Mouse (Mus musculus): Measurements from ENCODE around the gene Rcan1. TPM values are rescaled to one million over a fixed set of nuclear protein-coding genes. Genes with fewer than 3 reads are reported as not detected.

Gene Rcan1
- polyA plus RNA-seq, 1 experiment from 2014 or later: 14.3 TPM

DNA sequence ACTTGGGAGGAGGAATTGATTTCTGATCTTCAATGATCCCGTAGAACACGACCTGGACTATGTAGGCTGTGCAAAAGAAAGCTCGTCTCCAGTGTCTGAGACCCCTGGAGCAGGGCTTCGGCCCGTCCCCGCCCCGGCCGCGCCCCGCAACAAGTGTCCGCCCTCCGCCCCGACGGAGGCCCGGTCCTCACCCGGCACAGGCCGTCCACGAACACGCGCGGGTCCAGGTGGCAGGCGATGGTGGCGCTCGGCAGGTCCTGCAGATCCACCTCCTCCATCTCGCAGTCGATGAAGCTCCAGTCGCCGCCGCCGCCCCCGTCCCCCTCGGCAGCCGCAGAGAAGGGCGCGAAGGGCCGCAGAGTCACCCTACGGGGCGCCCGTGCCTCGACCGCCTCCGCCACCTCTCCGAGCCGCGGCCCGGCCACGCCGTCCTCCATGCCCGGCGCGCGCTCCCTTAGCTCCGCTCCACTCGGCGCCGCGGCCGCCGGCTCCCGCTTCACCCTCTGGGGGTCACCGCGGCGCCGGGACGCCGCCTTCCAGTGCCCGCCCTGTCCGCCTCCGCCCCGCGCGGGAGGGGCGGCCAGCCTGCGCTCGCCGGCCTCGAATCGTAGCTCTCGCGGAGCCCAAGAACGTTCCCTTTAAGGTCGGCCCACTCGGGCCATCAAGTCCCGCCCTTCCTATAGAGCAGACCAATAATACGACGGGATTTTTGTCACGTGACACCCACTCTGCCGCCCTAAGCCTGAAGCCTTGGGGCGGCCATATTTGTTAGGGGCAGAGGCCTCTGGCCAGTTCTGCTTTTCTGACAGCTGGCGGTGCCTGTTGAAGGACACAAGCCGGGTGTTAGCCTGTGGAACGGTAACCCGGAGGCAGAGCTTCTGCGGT lies 4.8 kb downstream of the Rcan1 start:
- WGBS (ENCODE audit: insufficient replicate concordance): under 1% methylated on average over 90 of the region's 94 CpGs
- Histone ChIP-seq H3K9ac (peak overlapping the region; percentile 86), H3K4me1 (peaks cover 32% of the 10 kb centered on the region), H3K27me3 (replicated peaks) (0 out of 2 replicates have a peak, but pooled peaks cover 5% of the 10 kb centered on the region), H3K4me2 (peak overlapping the region; percentile 96), H3K9me3 (replicated peaks) (no peaks in the 10 kb centered on the region), H3K36me3 (no peaks in the 10 kb centered on the region), H3K27ac (peak overlapping the region; percentile 82), H3K4me3 (peak overlapping the region; percentile 86)
- peak; percentile 98 for ATAC-seq

DNA sequence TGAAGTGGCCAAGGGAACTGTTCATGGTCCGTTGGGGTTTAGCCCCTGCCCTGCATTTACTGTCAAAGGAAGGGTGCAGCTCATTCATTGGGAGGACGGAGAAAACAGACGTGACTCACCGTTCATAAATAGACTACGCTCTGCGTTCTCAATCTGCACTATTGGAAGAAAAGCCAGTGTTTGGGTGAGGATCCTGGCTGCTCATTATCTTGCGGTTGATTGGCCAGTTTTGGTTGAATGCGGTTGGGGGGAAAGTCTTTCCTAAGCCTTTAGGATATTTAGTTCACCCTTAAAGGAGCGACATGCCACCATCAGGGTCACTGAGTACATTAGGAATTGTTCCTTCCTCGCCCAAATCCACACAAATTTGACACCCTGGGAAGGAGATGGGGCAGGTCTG lies 5.4 kb downstream of the Rcan1 start:
- WGBS (ENCODE audit: insufficient replicate concordance): 13% methylated on average over 10 of the region's 10 CpGs

DNA sequence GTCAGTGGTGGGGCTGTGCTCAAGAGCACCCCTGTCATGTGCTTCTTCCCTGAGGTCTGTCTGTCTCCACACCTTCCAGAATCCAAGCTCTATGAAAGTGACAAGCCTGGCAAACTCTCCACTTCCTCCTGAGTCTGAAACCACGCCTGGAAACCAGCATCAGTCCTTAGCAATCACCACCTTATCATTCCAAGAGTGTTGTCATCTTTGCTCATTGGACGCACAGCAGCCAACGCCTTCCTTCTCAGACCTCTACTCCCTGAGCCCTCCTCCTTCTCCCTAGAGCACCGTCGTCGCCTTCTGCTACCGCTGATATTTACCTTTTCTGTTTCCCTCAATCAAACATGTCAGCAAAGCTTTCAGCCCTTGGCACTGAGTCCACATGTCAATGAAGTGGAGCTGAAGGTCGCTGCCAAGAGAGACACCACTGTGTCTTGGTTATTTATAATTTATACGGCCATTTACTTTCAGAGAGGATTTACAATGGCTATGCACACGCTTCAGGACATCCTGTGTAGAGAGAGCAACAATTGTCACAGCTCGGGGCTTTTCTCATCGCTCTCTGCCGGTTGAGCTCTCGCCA lies 6.2 kb downstream of the Rcan1 start:
- ATAC-seq: peak; percentile 44
- H3K36me3 ChIP-seq: no peaks in the 10 kb centered on the region
- H3K4me3 ChIP-seq: peak overlapping the region; percentile 86
- H3K4me2 ChIP-seq: peak overlapping the region; percentile 96
- H3K4me1 ChIP-seq: peaks cover 32% of the 10 kb centered on the region
- H3K9ac ChIP-seq: peak overlapping the region; percentile 86
- no peaks in the 10 kb centered on the region for H3K9me3 ChIP-seq (replicated peaks)
- H3K27ac ChIP-seq: peak overlapping the region; percentile 82
- WGBS (ENCODE audit: insufficient replicate concordance): 33% methylated on average over 14 of the region's 14 CpGs
- H3K27me3 ChIP-seq (replicated peaks): 0 out of 2 replicates have a peak, but pooled peaks cover 5% of the 10 kb centered on the region

More for the DNA sequence above, 5.4 kb downstream of the Rcan1 start:
- H3K36me3 ChIP-seq: no peaks in the 10 kb centered on the region
- 0 out of 2 replicates have a peak, but pooled peaks cover 5% of the 10 kb centered on the region for H3K27me3 ChIP-seq (replicated peaks)
- peak overlapping the region; percentile 82 for H3K27ac ChIP-seq
- peak overlapping the region; percentile 96 for H3K4me2 ChIP-seq
- ATAC-seq: no peak
- H3K9me3 ChIP-seq (replicated peaks): no peaks in the 10 kb centered on the region
- peak overlapping the region; percentile 86 for H3K4me3 ChIP-seq
- H3K4me1 ChIP-seq: peaks cover 32% of the 10 kb centered on the region
- peak overlapping the region; percentile 86 for H3K9ac ChIP-seq

DNA sequence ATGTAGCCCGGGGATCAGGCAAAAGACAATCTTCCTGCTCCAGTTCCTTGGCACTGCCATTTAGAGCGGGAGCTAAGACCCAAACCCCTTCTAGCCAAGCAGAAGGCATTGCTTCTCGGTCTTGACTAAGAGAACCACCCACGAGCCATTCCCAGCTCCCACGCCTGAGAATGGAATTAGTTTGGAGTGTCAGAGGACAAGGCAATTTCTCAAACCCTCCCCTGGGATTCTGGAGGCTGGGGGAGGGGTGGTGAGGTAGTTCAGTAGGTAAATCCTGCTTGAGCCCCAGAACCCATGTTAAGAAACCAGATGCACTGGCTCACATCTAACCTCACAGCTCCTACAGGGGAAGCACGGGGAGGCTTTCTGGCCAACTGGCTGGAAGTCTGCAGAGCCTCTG lies 9.3 kb downstream of the Rcan1 start:
- ATAC-seq: no peak
- Histone ChIP-seq H3K9me3 (replicated peaks) (no peaks in the 10 kb centered on the region), H3K4me1 (peaks cover 43% of the 10 kb centered on the region), H3K27ac (no peak overlapping the region), H3K9ac (no peak overlapping the region), H3K4me2 (no peak overlapping the region), H3K36me3 (no peaks in the 10 kb centered on the region), H3K27me3 (replicated peaks) (no peaks in the 10 kb centered on the region), H3K4me3 (no peak overlapping the region)
- 70% methylated on average over 6 of the region's 6 CpGs for WGBS (ENCODE audit: insufficient replicate concordance)

DNA sequence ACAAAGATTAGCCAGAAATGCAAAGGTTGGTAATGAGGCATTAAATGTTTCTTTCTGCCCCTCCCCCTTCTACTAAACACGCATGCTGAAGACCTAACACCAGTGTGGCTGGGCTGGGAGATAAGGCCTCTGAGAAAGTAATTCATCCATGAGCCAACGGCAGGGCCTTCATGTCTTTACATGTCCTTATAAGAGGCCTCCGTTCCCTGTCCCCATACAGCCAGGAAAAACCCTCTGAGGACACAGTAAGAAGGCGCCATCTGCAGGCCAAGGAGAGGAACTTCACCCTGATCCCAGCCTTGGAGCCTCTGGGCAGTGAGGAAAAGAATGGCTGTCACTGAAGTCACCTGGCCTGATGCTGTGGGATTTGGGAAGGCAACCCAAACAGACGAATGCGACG lies 13.1 kb downstream of the Rcan1 start:
- no peak overlapping the region for H3K4me3 ChIP-seq
- no peaks in the 10 kb centered on the region for H3K9me3 ChIP-seq (replicated peaks)
- H3K4me2 ChIP-seq: peak overlapping the region; percentile 3; the same call in 1 of the 2 replicates
- 0 out of 2 replicates have a peak overlapping the region, but pooled peaks have one; percentile 45 for H3K27ac ChIP-seq
- no peaks in the 10 kb centered on the region for H3K27me3 ChIP-seq (replicated peaks)
- H3K4me1 ChIP-seq: peaks cover 26% of the 10 kb centered on the region
- WGBS (ENCODE audit: insufficient replicate concordance): 17% methylated on average over 7 of the region's 7 CpGs
- H3K36me3 ChIP-seq: 0 out of 2 replicates have a peak, but pooled peaks cover 9% of the 10 kb centered on the region
- peak; percentile 89 for ATAC-seq
- H3K9ac ChIP-seq: no peak overlapping the region

DNA sequence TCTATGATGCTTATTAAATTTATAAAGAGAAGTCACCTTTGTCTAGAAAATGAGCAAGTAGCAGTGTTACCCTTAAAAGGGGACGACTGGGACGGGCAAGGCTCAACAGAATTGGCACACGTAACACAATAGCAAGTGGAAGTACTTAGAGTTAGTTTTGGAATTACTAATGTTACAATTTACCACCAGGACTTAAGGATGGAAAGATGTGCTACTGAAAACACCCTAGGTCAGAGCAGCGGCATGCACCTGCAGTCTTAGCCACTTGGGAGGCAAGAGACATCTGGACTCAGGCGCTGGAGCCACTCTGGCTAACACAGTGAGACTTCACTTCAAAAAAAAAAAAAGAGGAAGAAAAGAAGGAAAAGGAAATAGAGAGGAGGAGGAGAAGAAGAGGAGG lies 14.7 kb downstream of the Rcan1 start:
- H3K4me2 ChIP-seq: no peak overlapping the region
- H3K27me3 ChIP-seq (replicated peaks): no peaks in the 10 kb centered on the region
- WGBS (ENCODE audit: insufficient replicate concordance): 81% methylated on average over 5 of the region's 5 CpGs
- no peak overlapping the region for H3K9ac ChIP-seq
- peaks cover 26% of the 10 kb centered on the region for H3K4me1 ChIP-seq
- ATAC-seq: no peak
- no peaks in the 10 kb centered on the region for H3K9me3 ChIP-seq (replicated peaks)
- 0 out of 2 replicates have a peak, but pooled peaks cover 18% of the 10 kb centered on the region for H3K36me3 ChIP-seq
- H3K27ac ChIP-seq: no peak overlapping the region
- no peak overlapping the region for H3K4me3 ChIP-seq

DNA sequence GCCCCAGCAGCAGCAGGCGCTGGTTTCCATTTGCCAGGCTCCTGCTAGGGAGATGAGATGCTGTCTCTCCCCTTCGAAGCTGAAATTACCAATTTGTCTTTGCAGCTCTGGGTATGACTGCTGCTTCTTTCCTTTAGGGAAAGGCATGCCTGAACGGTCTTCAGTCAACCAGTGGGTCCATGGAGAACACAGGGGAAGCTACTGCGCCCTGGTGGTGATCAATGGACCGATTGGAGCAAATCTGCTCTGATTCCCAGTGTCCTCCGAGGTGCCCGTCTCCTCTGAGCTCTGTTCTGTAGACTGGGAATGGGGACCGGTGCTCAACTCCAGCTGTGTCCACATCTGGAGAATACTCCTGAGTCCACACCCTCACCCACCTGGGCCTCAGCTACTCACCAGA lies 15.2 kb downstream of the Rcan1 start:
- ATAC-seq: no peak
- Histone ChIP-seq H3K27ac (no peak overlapping the region), H3K4me1 (peaks cover 26% of the 10 kb centered on the region), H3K27me3 (replicated peaks) (no peaks in the 10 kb centered on the region), H3K36me3 (peaks cover 21% of the 10 kb centered on the region; the same call in 1 of the 2 replicates), H3K9me3 (replicated peaks) (no peaks in the 10 kb centered on the region), H3K4me3 (no peak overlapping the region), H3K9ac (no peak overlapping the region), H3K4me2 (no peak overlapping the region)
- whole genome bisulfite sequencing (ENCODE audit: insufficient replicate concordance): 73% methylated on average over 8 of the region's 8 CpGs

DNA sequence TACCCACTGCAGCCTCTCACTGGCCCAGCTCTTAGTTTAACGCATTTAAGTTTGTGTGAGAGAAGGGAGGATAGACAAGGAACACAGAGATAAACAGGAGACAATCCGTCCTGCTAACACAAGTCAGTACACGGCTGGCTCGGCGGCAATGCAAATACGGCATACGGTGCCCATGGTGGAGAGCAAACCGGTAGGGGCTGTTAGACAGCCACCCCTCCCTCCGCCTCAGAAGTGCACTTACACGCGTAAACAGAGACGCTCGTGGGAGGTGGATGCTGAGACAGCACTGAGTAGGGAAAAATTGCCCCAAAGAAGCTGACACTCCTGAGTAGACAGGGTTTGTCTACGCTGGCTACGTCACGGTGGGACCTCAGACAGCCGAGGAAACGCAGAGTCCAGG lies 16.2 kb downstream of the Rcan1 start:
- Histone ChIP-seq H3K36me3 (peaks cover 22% of the 10 kb centered on the region; the same call in 1 of the 2 replicates), H3K27me3 (replicated peaks) (no peaks in the 10 kb centered on the region), H3K4me2 (no peak overlapping the region), H3K27ac (no peak overlapping the region), H3K4me1 (peaks cover 26% of the 10 kb centered on the region), H3K9ac (no peak overlapping the region), H3K4me3 (no peak overlapping the region), H3K9me3 (replicated peaks) (no peaks in the 10 kb centered on the region)
- 84% methylated on average over 18 of the region's 18 CpGs for WGBS (ENCODE audit: insufficient replicate concordance)
- ATAC-seq: no peak

DNA sequence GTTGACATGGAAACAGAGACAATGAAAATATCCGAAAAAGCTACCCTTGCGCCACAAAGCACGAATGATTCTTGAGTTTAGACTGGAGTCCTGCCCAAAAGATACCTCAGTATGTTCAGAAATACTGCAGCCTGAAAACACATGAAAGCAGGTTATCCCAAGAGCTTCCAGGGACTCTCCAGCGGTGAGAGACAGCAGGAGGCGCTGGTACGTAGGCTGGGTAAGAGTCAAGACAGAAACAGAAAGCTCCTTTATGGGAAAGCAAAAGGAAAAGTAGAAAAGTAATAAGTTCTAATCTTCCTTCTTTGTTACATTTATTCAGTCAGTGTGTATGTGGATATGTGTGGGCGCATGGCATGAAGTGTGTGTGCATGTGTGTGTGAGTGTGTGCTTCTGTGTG lies 16.7 kb downstream of the Rcan1 start:
- H3K9ac ChIP-seq: no peak overlapping the region
- 84% methylated on average over 7 of the region's 7 CpGs for WGBS (ENCODE audit: insufficient replicate concordance)
- ATAC-seq: no peak
- peaks cover 26% of the 10 kb centered on the region for H3K4me1 ChIP-seq
- H3K27ac ChIP-seq: no peak overlapping the region
- no peaks in the 10 kb centered on the region for H3K27me3 ChIP-seq (replicated peaks)
- H3K36me3 ChIP-seq: peaks cover 26% of the 10 kb centered on the region; the same call in 1 of the 2 replicates
- no peak overlapping the region for H3K4me3 ChIP-seq
- H3K4me2 ChIP-seq: no peak overlapping the region
- no peaks in the 10 kb centered on the region for H3K9me3 ChIP-seq (replicated peaks)

DNA sequence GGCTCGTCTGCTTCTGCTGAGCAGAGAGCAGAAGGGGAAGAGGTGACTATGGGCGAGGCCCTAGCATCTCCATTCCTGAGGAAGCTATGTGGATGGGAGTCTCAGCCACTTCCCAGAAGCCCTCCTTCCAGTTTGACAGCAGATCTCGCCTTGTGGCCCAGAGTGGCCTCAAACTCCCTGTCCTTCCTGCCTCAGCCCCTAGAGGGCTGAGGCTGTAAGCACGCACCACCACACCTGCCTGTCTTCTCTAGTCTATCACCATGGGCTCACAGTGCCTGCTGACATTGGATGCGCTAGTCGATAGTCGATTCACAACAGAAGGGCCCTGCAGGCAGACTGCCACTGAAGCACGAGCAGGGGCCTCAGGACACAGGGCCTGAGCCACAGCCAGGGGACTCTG lies 18.1 kb downstream of the Rcan1 start:
- Histone ChIP-seq H3K4me1 (peaks cover 19% of the 10 kb centered on the region), H3K27ac (no peak overlapping the region), H3K4me3 (no peak overlapping the region), H3K9me3 (replicated peaks) (no peaks in the 10 kb centered on the region), H3K4me2 (no peak overlapping the region), H3K36me3 (peaks cover 28% of the 10 kb centered on the region; the same call in 1 of the 2 replicates), H3K27me3 (replicated peaks) (no peaks in the 10 kb centered on the region), H3K9ac (no peak overlapping the region)
- WGBS (ENCODE audit: insufficient replicate concordance): 58% methylated on average over 8 of the region's 8 CpGs
- ATAC-seq: no peak

DNA sequence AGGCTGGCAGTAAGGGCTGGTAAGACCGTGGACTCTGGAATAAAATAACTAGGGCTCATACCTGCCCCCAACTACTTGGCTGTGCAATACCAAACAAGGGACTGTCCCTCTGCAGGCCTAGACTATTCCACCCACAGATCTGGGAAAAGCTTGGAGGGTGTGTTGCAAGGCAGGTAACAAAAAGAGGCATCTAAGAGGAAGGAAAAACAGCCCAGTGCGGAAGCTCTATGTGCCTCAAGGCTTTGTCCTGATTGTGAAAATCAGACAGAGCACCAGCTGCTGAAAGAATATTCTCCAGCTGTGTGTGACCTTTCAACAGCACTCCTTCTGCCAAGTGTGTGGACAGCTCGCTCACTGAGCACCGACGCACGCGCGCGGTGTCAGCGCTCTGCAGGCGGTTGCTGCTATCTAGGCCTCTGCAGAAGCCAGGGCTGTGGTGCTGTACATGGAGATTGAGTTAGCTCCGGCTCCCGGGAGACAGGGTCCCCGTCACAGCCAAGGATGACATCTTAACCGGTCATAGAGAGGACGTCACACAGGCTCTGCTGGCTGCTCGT lies 19.1 kb downstream of the Rcan1 start:
- WGBS (ENCODE audit: insufficient replicate concordance): 85% methylated on average over 17 of the region's 17 CpGs
- no peak overlapping the region for H3K4me3 ChIP-seq
- no peak overlapping the region for H3K27ac ChIP-seq
- no peak for ATAC-seq
- H3K9ac ChIP-seq: no peak overlapping the region
- H3K27me3 ChIP-seq (replicated peaks): no peaks in the 10 kb centered on the region
- 0 out of 2 replicates have a peak, but pooled peaks cover 10% of the 10 kb centered on the region for H3K4me1 ChIP-seq
- peaks cover 28% of the 10 kb centered on the region; the same call in 1 of the 2 replicates for H3K36me3 ChIP-seq
- no peak overlapping the region for H3K4me2 ChIP-seq
- no peaks in the 10 kb centered on the region for H3K9me3 ChIP-seq (replicated peaks)

DNA sequence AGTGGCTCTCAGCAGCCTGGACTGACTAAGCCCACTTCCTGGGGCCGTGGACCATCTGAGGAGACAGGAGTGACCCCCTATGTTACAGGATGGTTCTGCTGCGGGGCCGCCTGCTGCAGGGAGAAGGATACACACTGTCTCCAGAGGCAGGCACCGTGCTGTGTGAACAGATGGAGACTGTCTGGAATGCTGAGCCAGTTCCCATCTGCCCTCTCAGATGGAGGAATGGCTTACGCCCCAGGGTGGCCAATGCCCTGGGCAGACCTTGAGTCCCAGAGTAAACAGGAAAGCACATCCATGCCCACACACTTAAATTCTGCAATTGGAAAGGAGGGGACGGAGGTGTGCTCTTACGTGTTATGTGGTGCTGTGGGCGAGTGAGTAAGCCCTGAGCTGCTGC lies 20.3 kb downstream of the Rcan1 start:
- H3K27ac ChIP-seq: no peak overlapping the region
- H3K36me3 ChIP-seq: peaks cover 28% of the 10 kb centered on the region; the same call in 1 of the 2 replicates
- H3K9ac ChIP-seq: no peak overlapping the region
- H3K27me3 ChIP-seq (replicated peaks): no peaks in the 10 kb centered on the region
- H3K4me3 ChIP-seq: no peak overlapping the region
- ATAC-seq: no peak
- H3K4me1 ChIP-seq: 0 out of 2 replicates have a peak, but pooled peaks cover 10% of the 10 kb centered on the region
- no peak overlapping the region for H3K4me2 ChIP-seq
- 81% methylated on average over 8 of the region's 8 CpGs for WGBS (ENCODE audit: insufficient replicate concordance)
- H3K9me3 ChIP-seq (replicated peaks): no peaks in the 10 kb centered on the region
